Mouse (Mus musculus) neutrophil, adult 5-6 weeks (primary cell): ENCODE measurements around the gene Caskin1. TPM values are rescaled to one million over a fixed set of nuclear protein-coding genes. Genes with fewer than 3 reads are reported as not detected.

Experiments used
- ATAC-seq: fragments of 151-379, 151-347 bp; 2 replicates; pipeline ENCODE4 v1.8.0; 2017; ENCODE audit warnings: mild to moderate bottlenecking, moderate TSS enrichment; ENCODE audit not compliant: insufficient number of reproducible peaks, poor library complexity, low FRiP score, severe bottlenecking; ENCODE audit errors: extremely low read depth
- total RNA-seq: library from RNA; stranded (forward); fragments of 200-1000 nt; gene quantifications from 2 replicates; pipeline ENCODE4 v1.2.3, GENCODE M21; 2017

The Caskin1 gene
- total RNA-seq, 1 experiment from 2014 or later = not detected

- ATAC-seq = peak; percentile 94
Measured at GRCm38 (mm10) chr17:24527723-24528559, 39.5 kb downstream of the Caskin1 start, which contains the start of gene Traf7. Traf7 (minus strand) TSS chr17:24527938.

GRCm38 (mm10) chr17:24528560-24528918 lies 40.1 kb downstream of the Caskin1 start:
- no peak for ATAC-seq

- ATAC-seq = 0 out of 2 replicates have a peak, but pooled peaks have one; percentile 18
Measured at GRCm38 (mm10) chr17:24529007-24529451, 40.6 kb downstream of the Caskin1 start.

- no peak for ATAC-seq
Measured at GRCm38 (mm10) chr17:24529883-24530282, 41.5 kb downstream of the Caskin1 start.

GRCm38 (mm10) chr17:24530361-24531050 lies 42.1 kb downstream of the Caskin1 start:
- ATAC-seq = no peak

- no peak for ATAC-seq
Measured at GRCm38 (mm10) chr17:24531064-24531463, 42.7 kb downstream of the Caskin1 start.

- ATAC-seq = no peak
Measured at GRCm38 (mm10) chr17:24532045-24532444, 43.6 kb downstream of the Caskin1 start.

GRCm38 (mm10) chr17:24533099-24533992 lies 44.9 kb downstream of the Caskin1 start:
- ATAC-seq = peak; percentile 56; the same call in 1 of the 2 replicates

GRCm38 (mm10) chr17:24534160-24534718 lies 45.8 kb downstream of the Caskin1 start, which contains the start of gene Rab26:
Rab26 (minus strand) TSS chr17:24534210.
- no peak for ATAC-seq

- no peak for ATAC-seq
Measured at GRCm38 (mm10) chr17:24535300-24535699, 46.9 kb downstream of the Caskin1 start.

GRCm38 (mm10) chr17:24537536-24537935 lies 49.1 kb downstream of the Caskin1 start:
- no peak for ATAC-seq

GRCm38 (mm10) chr17:24538950-24539349 lies 50.5 kb downstream of the Caskin1 start:
- ATAC-seq = no peak

GRCm38 (mm10) chr17:24540375-24540774 lies 52.0 kb downstream of the Caskin1 start:
- peak; percentile 92 for ATAC-seq

GRCm38 (mm10) chr17:24544613-24545012 lies 56.2 kb downstream of the Caskin1 start:
- ATAC-seq = no peak

- no peak for ATAC-seq
Measured at GRCm38 (mm10) chr17:24545247-24545646, 56.8 kb downstream of the Caskin1 start.

- no peak for ATAC-seq
Measured at GRCm38 (mm10) chr17:24546234-24546633, 57.8 kb downstream of the Caskin1 start.

GRCm38 (mm10) chr17:24548435-24548834 lies 60.0 kb downstream of the Caskin1 start:
- no peak for ATAC-seq

GRCm38 (mm10) chr17:24548921-24549617 lies 60.7 kb downstream of the Caskin1 start:
- no peak for ATAC-seq
